Mouse (Mus musculus): ENCODE measurements around the gene Casc4.

Casc4 gene

DNA sequence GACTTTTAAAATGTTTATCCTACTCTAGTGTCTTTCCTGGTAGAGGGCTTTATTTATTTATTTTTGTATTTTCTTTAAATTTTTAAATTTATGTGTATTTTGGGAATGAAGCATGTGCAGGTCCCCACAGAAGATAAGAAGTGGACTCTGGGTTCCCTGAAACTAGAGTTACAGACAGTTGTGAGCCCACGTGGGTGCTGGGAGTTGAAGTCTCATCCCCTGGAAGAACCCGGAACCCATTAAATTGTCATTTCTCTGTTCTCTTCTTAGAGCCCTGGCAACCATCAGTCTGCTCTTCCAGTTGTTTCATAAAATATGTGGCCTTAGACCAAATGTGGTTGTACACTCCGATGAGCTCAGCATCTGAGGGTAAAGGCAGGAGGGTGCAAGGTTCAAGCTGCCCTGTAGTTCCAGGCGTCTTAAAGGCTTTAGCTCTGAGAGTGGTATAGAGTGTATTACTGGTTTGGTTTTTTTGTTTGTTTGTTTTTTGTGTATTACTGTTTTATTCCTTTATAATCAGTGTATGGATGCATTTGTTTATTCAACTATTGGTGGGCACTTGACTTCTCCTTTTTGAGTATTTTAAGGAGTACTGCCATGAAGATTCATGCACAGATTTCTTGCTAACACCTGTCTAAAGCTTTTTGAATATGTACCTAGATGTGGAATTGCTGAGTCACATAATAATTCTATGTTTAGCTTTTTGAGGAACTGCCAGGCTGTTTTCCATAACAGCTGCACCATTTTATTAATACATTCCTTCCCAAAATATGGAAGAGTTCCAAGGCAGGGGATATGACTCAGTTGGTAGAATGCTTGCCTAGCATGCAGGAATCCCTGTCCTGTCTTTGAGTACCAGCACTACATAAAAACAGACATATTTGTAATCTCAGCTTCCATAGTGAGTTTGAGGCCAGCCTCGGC, 49.5 kb downstream of the Casc4 start:
- DNase-seq = no peak

DNA sequence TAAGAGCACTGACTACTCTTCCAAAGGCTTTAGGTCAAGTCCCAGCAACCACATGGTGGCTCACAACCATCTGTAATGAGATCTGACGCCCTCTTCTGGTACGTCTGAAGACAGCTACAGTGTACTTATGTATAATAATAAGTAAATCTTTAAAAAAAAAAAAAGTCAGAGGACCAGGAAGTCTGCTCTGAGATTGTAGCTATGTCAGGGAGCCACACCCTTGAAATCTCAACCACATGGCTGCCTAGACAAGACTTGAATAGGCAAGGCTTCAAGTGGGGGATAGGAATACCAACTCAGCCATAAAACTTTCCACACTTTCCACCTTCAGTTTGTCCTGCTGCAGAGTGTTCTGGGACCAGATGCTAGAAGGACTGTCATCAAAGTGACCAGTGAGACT, 70.9 kb downstream of the Casc4 start:
- DNase-seq = peak; percentile 53

DNA sequence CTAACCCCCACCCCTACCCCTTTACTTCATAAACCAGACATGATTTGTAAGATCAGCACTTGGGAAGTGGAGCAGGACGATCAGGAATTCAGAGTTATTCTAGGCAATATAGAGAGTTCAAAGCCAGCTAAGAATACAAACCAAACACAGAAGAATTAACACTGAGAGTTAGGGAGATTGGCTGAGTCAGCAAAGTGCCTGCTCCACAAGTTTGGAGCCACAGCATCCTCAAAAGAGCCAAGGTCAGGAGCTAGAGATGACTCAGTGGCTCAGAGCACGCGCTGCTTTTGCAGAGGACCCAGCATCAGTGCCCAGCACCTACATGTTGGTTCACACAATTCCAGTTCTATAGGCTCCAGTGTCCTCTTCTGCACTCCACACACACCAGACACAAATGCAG, 76.6 kb downstream of the Casc4 start:
- peak; percentile 51 for DNase-seq

DNA sequence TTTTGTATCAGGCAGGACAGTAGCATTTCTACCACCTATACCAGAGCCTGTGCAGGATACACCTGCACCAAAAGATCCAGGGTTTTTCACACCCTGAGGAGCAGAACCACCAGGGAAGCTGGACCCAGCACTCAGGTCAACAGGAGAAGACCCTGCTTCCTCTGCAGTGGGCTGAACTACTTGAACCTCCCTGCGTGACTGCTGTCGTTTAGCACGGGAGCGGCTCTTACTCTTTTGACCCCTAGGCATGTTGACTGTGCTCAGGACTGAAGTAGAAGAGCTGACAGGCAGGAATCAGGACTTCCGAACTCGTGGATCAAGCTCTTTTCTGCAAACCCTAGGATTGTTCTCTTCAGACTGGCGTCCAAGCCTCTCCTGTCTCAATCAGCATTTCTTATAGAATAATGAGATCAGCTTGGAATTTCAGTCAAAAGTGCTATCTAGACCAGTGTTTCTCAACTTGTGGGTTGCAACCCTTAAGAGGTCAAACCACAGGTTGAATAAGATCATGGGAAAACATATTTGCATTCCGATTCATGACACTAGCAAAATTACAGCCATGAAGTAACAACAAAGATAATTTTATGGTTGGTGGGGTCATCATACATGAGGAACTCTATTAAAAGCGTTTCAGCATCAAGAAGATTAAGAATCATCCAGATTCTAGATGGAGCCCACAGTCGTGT, 88.3 kb downstream of the Casc4 start:
- peak; percentile 86 for DNase-seq

DNA sequence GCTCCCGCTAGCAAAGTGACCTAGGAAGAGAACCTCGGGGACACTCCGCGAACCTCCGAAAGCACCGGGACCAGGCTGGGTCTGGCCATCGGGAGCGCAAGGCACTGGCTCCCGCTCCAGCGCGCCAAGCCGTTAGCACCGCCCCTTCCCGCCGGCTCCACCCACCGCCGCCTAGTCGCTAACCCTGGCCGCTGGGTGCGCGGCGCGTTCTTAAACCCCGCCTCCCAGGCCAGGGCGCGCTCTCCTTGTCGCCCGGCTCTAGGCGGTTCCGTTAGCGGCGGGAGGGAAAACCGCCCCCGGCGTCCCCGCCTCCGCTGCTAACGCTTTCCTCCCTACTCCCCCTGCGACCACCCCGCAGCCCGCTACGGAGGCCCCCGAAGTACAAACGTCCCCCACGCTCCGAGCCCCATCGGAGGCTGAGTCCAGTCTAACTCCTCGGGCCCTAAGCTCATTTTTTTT, 89.0 kb downstream of the Casc4 start, which contains the start of the genes Ctdspl2 and Mageb3:
TSS of gene Ctdspl2 (plus strand) at position 237 of the 459 bp plus-strand sequence.
TSS of gene Mageb3 (minus strand) at position 328 of the 459 bp plus-strand sequence.
- DNase-seq = peak; percentile 100

DNA sequence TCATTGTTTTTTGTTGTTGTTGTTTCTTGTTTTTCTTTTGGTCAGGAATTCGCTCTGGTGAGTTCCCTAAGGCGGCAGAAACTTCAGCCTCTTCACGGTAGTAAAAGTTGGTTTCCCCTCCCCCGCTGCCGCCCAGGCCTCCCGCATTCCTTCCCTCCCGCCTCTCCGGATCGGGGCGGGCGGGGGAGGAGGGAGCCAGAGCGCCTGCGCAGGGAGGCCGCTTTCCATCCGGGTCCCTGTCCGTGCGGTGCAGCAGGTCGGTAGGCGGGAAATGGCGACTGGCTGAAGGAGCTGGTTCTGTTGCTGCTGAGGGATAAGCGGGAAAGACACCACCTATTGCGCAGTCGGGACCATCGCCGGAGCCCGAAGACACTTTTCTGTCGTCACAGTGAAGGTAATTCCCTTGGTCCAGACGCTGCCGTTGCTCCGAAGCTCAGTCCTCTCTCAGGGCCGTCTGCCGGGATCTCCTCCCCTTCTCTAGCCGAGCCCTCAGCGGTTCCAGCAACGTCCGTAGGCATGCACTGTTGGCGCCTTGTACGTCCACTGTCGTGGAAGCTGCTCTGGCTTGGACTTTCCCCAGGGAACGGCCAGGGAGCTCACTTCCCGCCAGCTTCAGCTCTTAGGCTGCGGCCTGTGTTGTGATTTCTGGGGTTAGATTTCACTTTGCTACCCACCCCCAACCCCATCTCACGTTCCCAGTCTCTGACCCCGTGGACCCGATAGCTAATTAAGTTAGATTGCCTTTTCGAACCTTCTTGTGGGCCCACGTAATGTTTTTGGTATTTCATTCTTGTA, 89.7 kb downstream of the Casc4 start:
- peak; percentile 100 for DNase-seq

DNA sequence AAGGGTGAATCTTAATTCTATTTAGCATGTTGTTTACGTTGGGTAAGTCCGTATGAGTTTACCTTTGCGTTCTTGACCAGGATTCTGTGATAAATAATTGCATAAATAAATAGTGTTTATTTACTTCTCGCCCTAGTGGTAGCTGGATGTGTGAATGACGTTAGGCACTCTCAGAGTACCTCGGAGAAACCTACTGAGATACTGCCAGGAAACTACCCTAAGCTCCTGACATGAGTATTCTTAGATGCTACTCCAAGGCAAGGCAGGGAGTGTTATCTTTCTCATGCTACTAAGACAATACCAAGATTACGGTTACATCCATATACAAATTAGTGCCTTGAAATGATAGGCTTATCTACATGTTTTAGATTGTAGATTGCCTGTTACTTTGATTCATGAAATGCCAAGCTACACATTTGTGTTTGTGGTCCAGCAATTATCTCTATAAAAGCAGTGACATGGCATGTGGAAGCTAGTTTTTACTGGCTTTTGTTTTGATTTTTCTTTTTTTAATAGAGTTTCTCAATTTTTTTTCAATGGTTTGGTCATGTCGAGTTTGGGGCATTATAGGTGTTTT, 90.5 kb downstream of the Casc4 start:
- DNase-seq = no peak
